Mouse (Mus musculus): ENCODE data around the gene Olah. TPM values are rescaled to one million over a fixed set of nuclear protein-coding genes. Genes with fewer than 3 reads are reported as not detected.

Gene Olah
- polyA plus RNA-seq, 1 experiment from 2014 or later: not detected

- H3K36me3 ChIP-seq (ENCODE audit: control insufficient read depth, insufficient read depth, low read length): no peaks in the 10 kb centered on the region
- ATAC-seq (replicated peaks; ENCODE audit: low FRiP score) (no peak), DNase-seq (ENCODE audit: low spot score) (no peak)
- no peak within 1 kb of the TSS for H3K9ac ChIP-seq (ENCODE audit: low read length)
- H3K4me2 ChIP-seq (ENCODE audit: low read depth, low read length, severe bottlenecking): peak within 1 kb of the TSS; percentile 93; the same call in 1 of the 2 replicates
- 72% methylated on average over 3 of the region's 3 CpGs for WGBS
- H3K27ac ChIP-seq (ENCODE audit: low read depth, low read length): no peak within 1 kb of the TSS
- peaks cover 6% of the 10 kb centered on the region; the same call in 1 of the 2 replicates for H3K27me3 ChIP-seq (ENCODE audit: control insufficient read depth, insufficient read depth, low read length)
- no peak within 1 kb of the TSS for H3K4me3 ChIP-seq (ENCODE audit: low read depth, low read length)
- H3K9me3 ChIP-seq (ENCODE audit: control insufficient read depth, low read length): no peaks in the 10 kb centered on the region
- H3K4me1 ChIP-seq (replicated peaks; ENCODE audit: control insufficient read depth, insufficient read depth, low read length): peaks cover 4% of the 10 kb centered on the region
Observed at GRCm38 (mm10) chr2:3422548-3422947, 25.5 kb upstream of the Olah start, which contains the start of gene Meig1. TSS of gene Meig1 (minus strand) at chr2:3422648.

- no peaks in the 10 kb centered on the region for H3K9me3 ChIP-seq (ENCODE audit: control insufficient read depth, low read length)
- no peak overlapping the region for H3K9ac ChIP-seq (ENCODE audit: low read length)
- WGBS: 49% methylated on average over 4 of the region's 4 CpGs
- no peak overlapping the region for H3K27ac ChIP-seq (ENCODE audit: low read depth, low read length)
- H3K4me1 ChIP-seq (replicated peaks; ENCODE audit: control insufficient read depth, insufficient read depth, low read length): peaks cover 4% of the 10 kb centered on the region
- H3K27me3 ChIP-seq (ENCODE audit: control insufficient read depth, insufficient read depth, low read length): peaks cover 6% of the 10 kb centered on the region; the same call in 1 of the 2 replicates
- H3K4me3 ChIP-seq (ENCODE audit: low read depth, low read length): no peak overlapping the region
- H3K36me3 ChIP-seq (ENCODE audit: control insufficient read depth, insufficient read depth, low read length): no peaks in the 10 kb centered on the region
- DNase-seq (ENCODE audit: low spot score): no peak
- no peak overlapping the region for H3K4me2 ChIP-seq (ENCODE audit: low read depth, low read length, severe bottlenecking)
- ATAC-seq (replicated peaks; ENCODE audit: low FRiP score): no peak
Observed at GRCm38 (mm10) chr2:3420157-3420556, 23.1 kb upstream of the Olah start.

- no peak overlapping the region for H3K27ac ChIP-seq (ENCODE audit: low read depth, low read length)
- H3K4me2 ChIP-seq (ENCODE audit: low read depth, low read length, severe bottlenecking): peak overlapping the region; percentile 78
- peak overlapping the region; percentile 47 for H3K4me3 ChIP-seq (ENCODE audit: low read depth, low read length)
- H3K9me3 ChIP-seq (ENCODE audit: control insufficient read depth, low read length): no peaks in the 10 kb centered on the region
- no peaks in the 10 kb centered on the region for H3K36me3 ChIP-seq (ENCODE audit: control insufficient read depth, insufficient read depth, low read length)
- peaks cover 6% of the 10 kb centered on the region; the same call in 1 of the 2 replicates for H3K27me3 ChIP-seq (ENCODE audit: control insufficient read depth, insufficient read depth, low read length)
- peak overlapping the region; percentile 39; the same call in 1 of the 2 replicates for H3K9ac ChIP-seq (ENCODE audit: low read length)
- peaks cover 4% of the 10 kb centered on the region; the same call in 1 of the 2 replicates for H3K4me1 ChIP-seq (replicated peaks; ENCODE audit: control insufficient read depth, insufficient read depth, low read length)
- DNase-seq (ENCODE audit: low spot score) (peak; percentile 97), ATAC-seq (replicated peaks; ENCODE audit: low FRiP score) (peak; percentile 94)
- WGBS: 2% methylated on average over 38 of the region's 38 CpGs
Observed at GRCm38 (mm10) chr2:3418883-3419431, 21.9 kb upstream of the Olah start.

GRCm38 (mm10) chr2:3415676-3416075 is 18.7 kb upstream of the Olah start:
- H3K4me3 ChIP-seq (ENCODE audit: low read depth, low read length): no peak overlapping the region
- H3K36me3 ChIP-seq (ENCODE audit: control insufficient read depth, insufficient read depth, low read length): no peaks in the 10 kb centered on the region
- ATAC-seq (replicated peaks; ENCODE audit: low FRiP score) (no peak), DNase-seq (ENCODE audit: low spot score) (no peak)
- H3K9ac ChIP-seq (ENCODE audit: low read length): no peak overlapping the region
- H3K9me3 ChIP-seq (ENCODE audit: control insufficient read depth, low read length): no peaks in the 10 kb centered on the region
- 60% methylated on average over 1 of the region's 1 CpGs for WGBS
- H3K27ac ChIP-seq (ENCODE audit: low read depth, low read length): no peak overlapping the region
- H3K4me2 ChIP-seq (ENCODE audit: low read depth, low read length, severe bottlenecking): no peak overlapping the region
- peaks cover 4% of the 10 kb centered on the region; the same call in 1 of the 2 replicates for H3K4me1 ChIP-seq (replicated peaks; ENCODE audit: control insufficient read depth, insufficient read depth, low read length)
- H3K27me3 ChIP-seq (ENCODE audit: control insufficient read depth, insufficient read depth, low read length): peaks cover 6% of the 10 kb centered on the region; the same call in 1 of the 2 replicates

GRCm38 (mm10) chr2:3414241-3414640 is 17.2 kb upstream of the Olah start:
- H3K27me3 ChIP-seq (ENCODE audit: control insufficient read depth, insufficient read depth, low read length): peaks cover 6% of the 10 kb centered on the region; the same call in 1 of the 2 replicates
- H3K4me1 ChIP-seq (replicated peaks; ENCODE audit: control insufficient read depth, insufficient read depth, low read length): peaks cover 4% of the 10 kb centered on the region; the same call in 1 of the 2 replicates
- H3K36me3 ChIP-seq (ENCODE audit: control insufficient read depth, insufficient read depth, low read length): no peaks in the 10 kb centered on the region
- H3K9me3 ChIP-seq (ENCODE audit: control insufficient read depth, low read length): no peaks in the 10 kb centered on the region
- no peak overlapping the region for H3K4me3 ChIP-seq (ENCODE audit: low read depth, low read length)
- 34% methylated on average over 4 of the region's 4 CpGs for WGBS
- DNase-seq (ENCODE audit: low spot score) (peak; percentile 79), ATAC-seq (replicated peaks; ENCODE audit: low FRiP score) (no peak)
- no peak overlapping the region for H3K27ac ChIP-seq (ENCODE audit: low read depth, low read length)
- H3K4me2 ChIP-seq (ENCODE audit: low read depth, low read length, severe bottlenecking): no peak overlapping the region
- H3K9ac ChIP-seq (ENCODE audit: low read length): no peak overlapping the region

GRCm38 (mm10) chr2:3407756-3408155 is 10.7 kb upstream of the Olah start:
- Histone ChIP-seq H3K27me3 (ENCODE audit: control insufficient read depth, insufficient read depth, low read length) (no peaks in the 10 kb centered on the region), H3K4me1 (replicated peaks; ENCODE audit: control insufficient read depth, insufficient read depth, low read length) (no peaks in the 10 kb centered on the region), H3K4me3 (ENCODE audit: low read depth, low read length) (no peak overlapping the region), H3K4me2 (ENCODE audit: low read depth, low read length, severe bottlenecking) (no peak overlapping the region), H3K9me3 (ENCODE audit: control insufficient read depth, low read length) (no peaks in the 10 kb centered on the region), H3K9ac (ENCODE audit: low read length) (no peak overlapping the region), H3K27ac (ENCODE audit: low read depth, low read length) (no peak overlapping the region), H3K36me3 (ENCODE audit: control insufficient read depth, insufficient read depth, low read length) (no peaks in the 10 kb centered on the region)
- ATAC-seq (replicated peaks; ENCODE audit: low FRiP score) (no peak), DNase-seq (ENCODE audit: low spot score) (no peak)
- WGBS: 83% methylated on average over 7 of the region's 7 CpGs

- Histone ChIP-seq H3K27me3 (ENCODE audit: control insufficient read depth, insufficient read depth, low read length) (no peaks in the 10 kb centered on the region), H3K4me1 (replicated peaks; ENCODE audit: control insufficient read depth, insufficient read depth, low read length) (no peaks in the 10 kb centered on the region), H3K36me3 (ENCODE audit: control insufficient read depth, insufficient read depth, low read length) (no peaks in the 10 kb centered on the region), H3K9ac (ENCODE audit: low read length) (no peak overlapping the region), H3K4me2 (ENCODE audit: low read depth, low read length, severe bottlenecking) (no peak overlapping the region), H3K9me3 (ENCODE audit: control insufficient read depth, low read length) (no peaks in the 10 kb centered on the region), H3K27ac (ENCODE audit: low read depth, low read length) (no peak overlapping the region), H3K4me3 (ENCODE audit: low read depth, low read length) (no peak overlapping the region)
- 88% methylated on average over 4 of the region's 4 CpGs for WGBS
- DNase-seq (ENCODE audit: low spot score) (no peak), ATAC-seq (replicated peaks; ENCODE audit: low FRiP score) (no peak)
Observed at GRCm38 (mm10) chr2:3405981-3406380, 9.0 kb upstream of the Olah start.

- ATAC-seq (replicated peaks; ENCODE audit: low FRiP score) (no peak), DNase-seq (ENCODE audit: low spot score) (no peak)
- Histone ChIP-seq H3K4me2 (ENCODE audit: low read depth, low read length, severe bottlenecking) (no peak overlapping the region), H3K9ac (ENCODE audit: low read length) (no peak overlapping the region), H3K27ac (ENCODE audit: low read depth, low read length) (no peak overlapping the region), H3K4me3 (ENCODE audit: low read depth, low read length) (no peak overlapping the region), H3K4me1 (replicated peaks; ENCODE audit: control insufficient read depth, insufficient read depth, low read length) (no peaks in the 10 kb centered on the region), H3K36me3 (ENCODE audit: control insufficient read depth, insufficient read depth, low read length) (no peaks in the 10 kb centered on the region), H3K27me3 (ENCODE audit: control insufficient read depth, insufficient read depth, low read length) (no peaks in the 10 kb centered on the region), H3K9me3 (ENCODE audit: control insufficient read depth, low read length) (no peaks in the 10 kb centered on the region)
- WGBS: 68% methylated on average over 2 of the region's 2 CpGs
Observed at GRCm38 (mm10) chr2:3391945-3392344, 5.1 kb downstream of the Olah start.
